Mouse (Mus musculus) liver, adult 2 months (tissue): ENCODE measurements around the gene Rbp2.

Experiments
- CTCF ChIP-seq: fragments of 200-500 bp; IDR thresholded peaks from 2 replicates; pipeline ENCODE4 v1.5.1; 2011; ENCODE audit warnings: low read depth, low read length, control low read depth
- POLR2A ChIP-seq: fragments of 200-500 bp; IDR thresholded peaks from 2 replicates; pipeline ENCODE4 v1.6.1; 2011; ENCODE audit warnings: low read length, control low read depth; ENCODE audit not compliant: insufficient read depth; ENCODE audit errors: extremely low read depth

- no peak for TF ChIP-seq CTCF
- TF ChIP-seq POLR2A: no peak
These were observed 12.9 kb downstream of the Rbp2 start for GRCm38 (mm10) chr9:98498717-98499268.
